Mouse (Mus musculus) lung, postnatal 4 days (tissue): ENCODE results near the gene Rps11.
"Not testable (repeated sequence)": the region's sequence is repeated elsewhere in the genome, so short reads cannot be mapped to it uniquely, and the experiment has no call there.

Source experiments
- DNase-seq, 2 experiments: peaks; one replicate each; pipeline ENCODE4 v3.0.0; 2021

The Rps11 gene

DNA sequence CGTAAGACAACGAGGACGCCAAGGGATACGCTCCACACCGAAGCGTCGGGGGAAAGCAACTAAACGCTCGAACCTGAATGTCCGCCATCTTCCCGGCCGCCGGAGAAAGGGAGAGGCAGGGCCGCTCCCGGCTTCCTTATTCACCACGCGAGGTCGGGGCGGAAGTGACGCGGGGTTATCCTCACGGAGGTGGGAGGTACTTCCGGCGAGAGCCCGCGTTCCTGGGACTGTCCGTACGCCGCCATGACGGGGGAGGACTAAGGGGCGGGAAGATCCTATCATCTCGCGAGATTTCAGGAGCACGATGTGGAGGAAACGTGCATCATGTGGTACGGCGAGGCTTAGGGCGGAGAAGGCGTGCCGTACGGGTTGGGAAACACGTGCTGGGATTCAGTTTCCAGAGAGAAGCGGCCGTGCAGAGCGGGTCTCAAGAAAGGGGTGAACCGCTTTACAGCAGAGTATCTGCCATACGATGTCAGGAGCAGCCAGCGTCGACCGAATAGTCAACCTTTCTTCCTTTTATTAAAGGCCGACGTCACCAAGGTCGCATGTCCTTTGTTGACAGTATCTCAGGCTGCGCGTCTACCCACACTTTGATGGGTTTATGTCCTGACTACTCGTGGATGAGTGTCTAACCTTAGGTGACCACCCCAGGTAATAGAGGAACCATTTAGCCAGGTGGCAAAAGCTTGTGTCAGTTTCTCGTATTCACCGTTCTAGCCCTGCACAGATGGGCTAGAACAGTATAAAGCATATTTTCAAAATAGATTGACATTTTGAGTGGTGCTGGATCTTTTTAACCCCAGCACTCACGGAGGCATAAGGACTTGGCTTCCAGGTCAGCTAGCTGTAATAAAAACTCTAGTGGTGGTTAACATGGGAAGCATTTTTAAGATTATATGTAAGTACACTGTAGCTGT lies at the start of gene Rps11:
Rps11 (minus strand) TSS at position 216 of the 920 bp plus-strand sequence.
- DNase-seq, result peak; percentile 99

DNA sequence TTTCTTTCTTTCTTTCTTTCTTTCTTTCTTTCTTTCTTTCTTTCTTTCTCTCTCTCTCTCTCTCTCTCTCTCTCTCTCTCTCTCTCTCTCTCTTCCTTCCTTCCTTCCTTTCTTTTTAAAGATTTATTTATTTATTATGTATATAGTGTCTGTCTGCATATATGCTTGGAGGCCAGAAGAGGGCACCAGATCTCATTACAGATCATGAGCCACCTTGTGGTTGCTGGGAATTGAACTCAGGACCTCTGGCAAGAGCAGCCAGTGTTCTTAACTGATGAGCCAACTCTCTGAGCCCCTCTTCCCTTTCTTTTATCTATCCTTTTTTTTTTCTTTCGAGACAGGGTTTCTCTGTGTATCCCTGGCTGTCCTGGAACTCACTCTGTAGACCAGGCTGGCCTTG lies 49.5 kb upstream of the Rps11 start:
- not testable (repeated sequence) for DNase-seq

DNA sequence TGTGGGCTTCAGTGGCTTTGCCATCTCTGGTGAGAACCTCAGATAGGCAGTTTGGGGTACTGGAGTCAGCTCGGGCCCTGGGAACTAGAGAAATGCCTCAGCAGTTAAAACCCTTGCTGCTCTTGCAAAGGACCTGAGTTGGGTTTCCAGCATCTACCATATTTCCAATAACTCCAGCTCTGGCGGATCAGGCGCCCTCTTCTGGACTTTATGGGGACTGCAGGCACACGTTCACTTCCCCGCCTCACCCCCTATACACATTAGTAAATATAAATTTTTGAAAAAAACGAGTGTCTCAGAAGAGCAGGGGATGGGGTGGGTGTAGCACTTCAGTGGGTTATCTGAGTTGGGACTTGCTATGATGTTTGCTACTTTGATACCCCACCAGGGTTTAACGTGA lies 48.7 kb upstream of the Rps11 start:
- peak in 1 of 2 experiments; percentile 38 for DNase-seq

DNA sequence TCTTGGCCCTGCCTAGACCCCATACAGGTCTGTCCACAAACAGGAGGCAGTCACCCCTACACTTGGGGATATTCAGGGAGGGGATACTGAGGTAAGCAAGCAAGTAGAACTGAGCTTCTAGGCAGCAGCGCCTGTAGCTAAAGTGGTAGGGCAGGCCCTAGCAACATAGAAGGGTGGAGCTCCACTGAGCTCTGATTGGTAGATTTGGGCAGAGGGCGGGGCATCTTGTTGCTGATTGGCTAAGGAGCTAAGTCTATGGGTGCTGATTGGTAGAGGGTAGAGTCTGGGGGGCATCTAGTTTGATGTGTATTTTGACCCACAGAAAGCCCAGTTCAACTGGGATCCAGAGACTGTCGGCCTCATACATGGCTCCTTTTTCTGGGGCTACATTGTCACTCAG lies 45.3 kb upstream of the Rps11 start:
- no peak for DNase-seq

DNA sequence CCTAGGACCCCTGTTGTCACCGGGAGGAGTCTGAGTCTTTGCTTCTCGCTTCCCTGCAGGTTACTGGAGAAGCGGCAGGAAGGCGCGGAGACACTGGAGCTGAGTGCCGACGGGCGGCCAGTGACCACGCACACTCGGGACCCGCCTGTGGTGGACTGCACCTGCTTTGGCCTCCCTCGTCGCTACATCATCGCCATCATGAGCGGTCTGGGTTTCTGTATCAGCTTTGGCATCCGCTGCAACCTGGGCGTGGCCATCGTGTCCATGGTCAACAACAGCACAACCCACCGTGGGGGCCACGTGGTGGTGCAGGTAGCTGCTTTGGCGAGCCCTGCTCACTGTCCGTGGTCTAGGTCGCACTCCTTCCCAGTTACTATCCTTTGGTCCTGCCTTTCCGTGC lies 44.4 kb upstream of the Rps11 start:
- no peak for DNase-seq

DNA sequence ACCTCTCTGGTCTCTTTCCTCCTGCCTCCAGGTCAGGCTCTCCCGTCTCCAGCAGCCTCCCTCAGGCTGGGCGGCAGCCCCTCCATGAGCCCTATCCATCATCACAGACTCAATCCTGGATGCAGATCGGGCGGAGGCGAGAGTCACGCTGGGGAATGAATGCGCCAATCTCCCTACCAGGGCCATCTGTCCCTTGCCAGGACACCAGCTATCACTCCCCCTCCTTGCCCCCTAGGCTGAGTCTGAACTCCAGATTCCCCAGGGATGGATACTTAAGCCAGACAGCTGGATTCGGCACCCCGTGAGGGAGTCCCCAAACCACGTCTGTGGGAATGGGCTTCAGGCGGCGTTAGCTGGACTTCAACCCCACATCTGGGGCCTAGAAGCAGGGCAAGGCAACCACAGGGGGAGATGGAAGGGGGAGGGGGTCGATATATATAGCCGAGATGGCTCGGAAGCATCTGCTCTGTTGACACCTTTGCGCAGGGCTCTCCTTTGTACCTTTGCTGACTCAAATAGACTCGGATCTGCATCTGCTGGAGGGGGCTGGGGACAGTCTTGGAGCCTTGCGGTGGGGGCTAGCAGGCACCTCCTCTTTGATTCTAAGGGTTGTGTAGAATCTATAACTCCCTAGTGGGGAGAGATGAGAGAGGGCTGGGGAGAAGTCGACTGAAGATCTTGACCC lies 43.7 kb upstream of the Rps11 start:
- DNase-seq, result no peak

DNA sequence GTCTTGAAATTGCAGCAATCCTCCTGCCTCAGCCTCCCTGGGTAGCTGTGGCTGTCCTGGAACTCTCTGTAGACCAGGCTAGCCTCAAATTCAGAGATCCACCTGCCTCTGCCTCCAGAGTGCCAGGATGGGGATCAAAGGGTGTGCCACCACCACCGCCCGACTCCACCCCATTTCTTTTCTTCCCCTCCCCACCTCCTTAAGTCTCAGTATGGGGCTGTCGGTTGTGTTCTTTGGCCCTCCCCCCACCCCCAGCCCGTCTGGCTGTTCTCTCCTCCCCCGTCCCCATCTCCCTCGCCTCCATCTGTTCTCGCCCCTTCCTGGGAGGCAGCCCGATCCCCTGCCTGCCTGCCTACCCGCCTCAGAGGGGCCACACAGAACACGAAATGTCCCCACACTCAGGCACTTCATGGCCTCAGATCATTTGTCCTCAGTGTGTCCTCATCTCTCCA lies 42.7 kb upstream of the Rps11 start:
- DNase-seq, result no peak

DNA sequence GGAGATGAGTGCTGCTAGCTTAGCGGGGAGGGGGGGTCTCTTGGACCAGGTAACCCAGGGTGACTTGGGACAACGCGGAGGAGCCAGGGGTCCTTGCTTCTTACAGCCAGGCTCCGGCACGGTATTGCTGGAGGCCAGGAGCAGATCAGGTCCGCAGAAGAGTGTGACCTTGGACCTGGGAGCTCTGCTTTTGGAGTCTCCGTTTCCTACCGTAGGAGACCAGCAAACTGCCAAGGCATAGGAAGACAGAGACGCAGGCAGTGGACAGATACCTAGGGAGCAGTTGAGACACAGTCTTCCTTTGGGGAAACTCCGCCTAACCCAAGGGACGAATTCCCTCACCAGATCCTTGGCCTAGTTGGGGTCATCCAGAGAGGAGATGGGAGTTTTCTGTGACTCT lies 41.5 kb upstream of the Rps11 start:
- no peak for DNase-seq

DNA sequence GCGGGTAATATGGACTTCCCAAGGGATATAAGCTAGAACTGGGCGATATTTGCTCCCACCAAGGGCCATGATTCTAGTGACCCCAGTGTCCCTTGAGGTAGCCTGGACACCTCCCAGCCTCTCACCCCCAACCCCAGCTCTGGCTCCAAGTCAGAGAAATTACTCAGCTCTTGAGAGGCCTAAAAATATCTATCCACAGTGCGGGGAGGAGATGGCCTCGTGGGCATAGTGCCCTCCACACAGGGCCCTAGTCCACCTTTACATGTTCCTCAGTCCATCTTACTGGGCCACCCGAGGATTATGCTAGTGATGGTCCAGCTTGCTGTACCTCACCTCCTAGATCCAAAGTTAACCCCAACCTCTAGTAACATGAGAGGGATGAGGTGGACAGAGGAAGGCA lies 40.6 kb upstream of the Rps11 start:
- DNase-seq, result no peak

DNA sequence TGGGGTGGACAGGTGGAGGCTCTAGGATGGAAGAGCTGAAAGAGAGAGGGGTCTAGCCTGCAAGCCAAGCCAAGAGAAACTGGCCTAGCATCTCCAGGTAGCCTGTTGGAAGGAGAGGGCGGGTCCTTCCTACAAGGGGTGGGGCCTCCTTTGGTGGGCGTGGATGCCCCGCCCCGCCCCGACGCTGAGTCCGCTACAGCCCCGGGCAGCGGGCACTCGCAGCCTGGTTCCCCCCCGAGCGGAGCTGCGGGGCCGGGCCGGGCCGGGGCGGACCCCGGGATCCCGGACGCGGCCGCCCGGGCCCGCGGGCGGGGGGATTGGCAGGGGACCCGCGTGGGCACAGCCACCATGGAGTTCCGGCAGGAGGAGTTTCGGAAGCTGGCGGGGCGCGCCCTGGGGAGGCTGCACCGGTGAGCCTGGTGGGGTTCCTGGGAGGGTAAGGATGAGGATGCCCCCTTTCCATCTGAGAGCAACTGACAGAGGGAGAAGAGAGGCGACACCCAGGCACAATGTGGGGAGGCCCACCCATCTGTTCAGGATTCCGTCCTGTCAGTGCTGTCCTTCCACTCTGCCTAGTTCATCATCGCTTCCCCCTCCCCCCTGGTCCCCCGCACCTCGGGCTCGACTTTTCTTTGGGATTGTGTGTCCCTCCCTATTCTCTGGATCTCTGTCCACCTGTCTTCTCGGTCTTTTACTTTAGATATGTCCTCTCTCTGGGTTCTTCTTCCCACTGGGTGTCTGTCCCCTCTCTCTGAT lies 39.7 kb upstream of the Rps11 start, which contains the start of gene Slc17a7:
Slc17a7 (plus strand) TSS at position 215 of the 756 bp plus-strand sequence.
- peak; percentile 45 to 49 for DNase-seq

DNA sequence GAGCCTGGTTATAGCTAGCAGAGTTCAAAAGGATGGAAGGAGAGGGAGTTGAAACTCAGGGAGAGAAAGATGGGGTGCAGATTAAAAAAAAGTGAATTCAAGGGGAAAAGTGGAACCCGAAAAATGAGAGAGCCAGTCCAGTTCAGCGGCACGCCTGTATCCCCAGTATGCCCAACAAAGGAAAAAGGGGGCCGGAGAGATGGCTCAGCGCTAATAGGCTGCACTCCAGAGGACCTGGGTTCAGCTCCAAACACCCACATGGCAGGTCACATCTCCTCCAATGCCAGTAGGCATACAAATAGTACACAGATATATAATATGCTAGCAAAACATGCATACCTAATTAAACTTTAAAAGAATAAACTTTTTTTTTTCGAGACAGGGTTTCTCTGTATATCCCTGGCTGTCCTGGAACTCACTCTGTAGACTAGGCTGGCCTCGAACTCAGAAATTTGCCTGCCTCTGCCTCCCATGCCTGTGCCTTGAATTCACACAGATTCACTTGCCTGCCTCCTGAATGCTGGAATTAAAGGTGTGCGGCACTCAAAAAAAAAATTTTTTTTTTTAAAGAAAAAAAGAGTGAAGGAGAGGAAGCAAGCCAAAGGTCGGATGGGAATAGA lies 38.9 kb upstream of the Rps11 start:
- DNase-seq, result no peak

DNA sequence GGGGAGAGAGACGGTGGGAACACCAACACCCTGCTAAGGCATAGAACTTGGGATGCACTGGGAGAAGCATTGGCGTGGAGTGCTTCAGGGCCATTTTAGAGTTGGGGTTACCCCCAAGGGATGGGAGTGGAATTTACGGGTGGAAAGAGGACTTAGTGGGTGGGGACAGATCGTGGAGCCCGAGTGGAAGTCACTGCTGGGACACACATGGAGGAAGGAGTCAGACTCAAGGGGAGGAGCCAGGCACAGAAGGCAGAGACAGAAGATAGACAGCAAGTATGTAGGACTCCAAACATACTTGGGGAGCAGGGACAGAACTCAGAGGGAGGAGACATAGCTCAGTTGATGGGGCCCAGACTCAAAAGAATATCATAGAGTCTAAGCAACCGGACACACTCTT lies 38.3 kb upstream of the Rps11 start:
- DNase-seq, result no peak

DNA sequence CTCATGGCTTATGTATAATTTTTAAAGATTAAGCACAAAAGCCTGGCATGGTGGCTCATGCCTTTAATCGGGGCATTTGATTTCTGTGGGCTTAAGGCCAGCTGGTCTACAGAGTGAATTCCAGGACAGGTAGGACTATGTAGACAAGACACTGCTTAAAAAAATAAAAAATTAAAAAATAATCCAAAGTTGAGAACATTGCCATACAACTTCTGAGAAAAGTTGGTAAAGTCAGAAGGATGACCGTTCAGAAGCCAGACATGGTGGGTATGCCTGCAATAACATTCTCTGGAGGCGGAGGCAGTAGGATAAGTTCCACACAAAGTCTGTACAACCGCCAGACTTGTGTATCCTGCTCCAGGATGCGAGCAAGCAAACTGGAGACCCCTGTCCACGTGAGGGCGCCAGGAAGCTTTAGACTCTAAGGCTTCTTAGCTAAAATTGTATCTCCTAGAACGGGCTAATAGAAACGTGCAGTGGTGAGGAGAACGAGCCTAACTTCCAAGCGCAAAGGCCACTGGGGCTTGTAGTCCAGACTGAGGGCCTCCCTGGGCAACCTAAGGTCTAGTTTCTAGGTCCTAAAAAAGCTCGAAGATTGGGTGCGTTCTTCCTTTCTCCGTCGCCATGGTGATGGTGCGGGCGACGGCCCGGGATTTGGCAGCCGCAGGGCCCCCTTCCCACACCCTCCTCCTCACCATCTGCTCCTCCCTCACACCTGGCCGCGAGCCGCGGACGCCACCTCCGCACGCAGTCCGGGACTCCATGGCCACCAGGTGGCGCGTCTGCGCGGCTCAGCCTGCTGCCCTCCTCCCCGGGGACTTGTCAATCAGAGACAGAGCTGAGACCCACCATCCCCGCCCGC lies 37.6 kb upstream of the Rps11 start:
- DNase-seq, result peak; percentile 87 to 90

DNA sequence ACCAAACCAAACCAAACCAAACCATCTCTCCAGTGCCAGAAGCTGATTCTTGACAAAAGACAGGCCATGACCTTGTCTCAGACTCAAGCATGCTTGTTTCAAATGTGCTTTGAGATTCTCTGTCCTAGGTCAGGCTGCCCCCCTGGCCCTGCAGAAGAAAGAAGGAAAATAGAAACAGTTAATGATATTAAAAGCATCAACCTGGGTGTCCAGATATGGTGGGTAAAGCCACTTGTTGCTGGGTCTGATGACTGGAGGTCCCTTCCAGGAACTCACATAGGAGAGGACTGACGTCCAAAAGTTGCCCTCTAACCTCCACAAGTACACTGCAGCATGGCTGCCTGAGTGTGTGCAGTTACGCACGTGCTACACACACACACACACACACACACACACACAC lies 36.6 kb upstream of the Rps11 start:
- DNase-seq, result no peak

DNA sequence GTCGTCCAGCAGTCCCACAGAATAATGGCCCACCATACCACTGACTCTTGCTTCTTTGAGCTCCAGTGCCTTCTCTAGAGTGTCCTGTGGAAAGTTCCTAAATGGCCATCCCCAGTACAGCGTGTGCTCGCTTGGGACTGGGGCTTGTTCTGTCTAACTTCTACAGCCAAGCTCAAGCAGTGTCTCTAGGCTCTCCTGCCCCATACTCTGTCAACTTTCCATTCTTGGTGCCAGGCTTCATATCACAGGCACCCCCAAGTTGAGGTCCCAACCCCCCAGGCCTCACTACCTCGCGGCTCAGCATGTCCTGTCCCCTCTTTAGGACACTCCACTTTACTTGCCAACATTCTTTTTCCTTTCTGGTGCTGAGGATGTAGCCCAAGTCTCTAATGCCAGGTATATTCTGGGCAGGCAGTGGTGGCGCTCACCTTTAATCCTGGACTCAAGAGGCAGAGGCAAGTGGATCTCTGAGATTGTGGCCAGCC lies 36.1 kb upstream of the Rps11 start:
- no peak for DNase-seq

DNA sequence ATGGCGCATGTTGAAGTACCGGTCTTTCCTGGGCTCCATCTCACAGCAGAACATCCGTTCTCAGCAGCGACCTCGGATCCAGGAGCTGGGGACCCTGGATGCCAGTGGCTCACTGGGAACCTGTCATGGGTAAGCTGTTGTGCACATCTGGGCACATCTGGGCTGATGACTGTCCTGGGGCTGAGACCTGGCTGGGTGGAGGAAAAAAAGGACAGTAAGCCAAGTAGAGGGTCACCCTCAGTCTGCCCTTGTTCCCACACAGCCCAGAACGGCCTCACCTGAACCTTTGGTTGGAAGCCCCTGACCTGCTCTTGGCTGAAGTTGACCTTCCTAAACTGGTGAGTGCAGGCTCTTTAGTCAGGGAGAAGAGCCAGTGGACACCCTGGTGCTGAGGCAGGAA lies 34.8 kb upstream of the Rps11 start:
- no peak for DNase-seq

DNA sequence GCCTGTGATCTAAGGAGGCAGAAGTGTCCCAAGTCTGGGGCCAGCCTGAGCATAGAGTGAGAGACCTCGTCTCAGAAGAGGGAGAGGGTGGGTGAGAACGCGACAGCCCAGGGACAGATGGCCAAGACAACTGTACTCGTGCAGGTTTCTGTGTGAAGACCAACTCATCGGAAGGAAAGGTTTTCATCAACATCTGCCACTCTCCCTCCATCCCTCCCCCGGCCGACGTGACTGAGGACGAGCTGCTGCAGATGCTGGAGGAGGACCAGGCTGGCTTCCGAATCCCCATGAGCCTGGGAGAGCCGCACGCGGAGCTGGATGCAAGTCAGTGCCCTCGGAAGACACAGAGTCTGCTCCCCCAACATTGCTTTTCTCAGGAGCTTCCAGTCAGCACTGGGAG lies 33.2 kb upstream of the Rps11 start:
- no peak for DNase-seq

DNA sequence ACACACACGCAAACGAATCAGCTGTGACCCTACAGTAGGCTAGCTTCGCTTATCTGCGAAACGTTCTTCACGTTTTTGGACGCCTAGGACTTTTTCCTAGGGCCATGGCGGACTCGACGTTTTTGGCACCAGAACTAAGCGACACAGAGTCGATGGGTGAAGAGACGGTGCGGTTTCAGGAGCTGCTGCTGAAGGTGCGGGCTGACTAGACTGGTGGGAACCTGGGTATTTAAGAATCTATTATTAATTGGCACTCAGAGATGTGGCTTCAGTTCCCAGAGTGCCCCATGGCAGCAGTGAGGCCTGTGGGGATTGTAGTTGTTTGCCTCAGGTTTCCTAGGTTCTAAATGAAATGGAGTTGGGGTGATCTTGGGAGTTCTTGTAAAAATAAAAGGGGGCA lies 32.0 kb upstream of the Rps11 start:
- no peak for DNase-seq

DNA sequence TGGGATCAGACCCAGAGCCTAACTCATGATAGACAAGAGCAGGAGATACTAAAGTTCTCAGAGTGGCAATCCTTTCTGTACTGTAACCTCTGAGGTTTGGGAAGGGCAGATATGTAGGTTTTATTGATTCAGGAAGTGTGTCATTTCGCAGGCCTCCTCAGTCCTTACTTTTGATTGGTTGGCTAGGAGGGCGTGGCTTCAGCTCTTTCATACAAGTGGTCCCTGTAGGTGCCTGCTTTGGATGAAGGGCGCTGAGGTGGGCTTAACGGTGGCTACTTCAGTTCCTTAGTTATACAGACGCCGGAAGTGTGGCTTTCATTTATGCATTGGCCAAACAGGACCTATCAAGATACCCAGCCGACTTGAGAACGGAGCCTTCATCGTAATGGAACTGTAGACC lies 31.4 kb upstream of the Rps11 start:
- DNase-seq, result no peak

DNA sequence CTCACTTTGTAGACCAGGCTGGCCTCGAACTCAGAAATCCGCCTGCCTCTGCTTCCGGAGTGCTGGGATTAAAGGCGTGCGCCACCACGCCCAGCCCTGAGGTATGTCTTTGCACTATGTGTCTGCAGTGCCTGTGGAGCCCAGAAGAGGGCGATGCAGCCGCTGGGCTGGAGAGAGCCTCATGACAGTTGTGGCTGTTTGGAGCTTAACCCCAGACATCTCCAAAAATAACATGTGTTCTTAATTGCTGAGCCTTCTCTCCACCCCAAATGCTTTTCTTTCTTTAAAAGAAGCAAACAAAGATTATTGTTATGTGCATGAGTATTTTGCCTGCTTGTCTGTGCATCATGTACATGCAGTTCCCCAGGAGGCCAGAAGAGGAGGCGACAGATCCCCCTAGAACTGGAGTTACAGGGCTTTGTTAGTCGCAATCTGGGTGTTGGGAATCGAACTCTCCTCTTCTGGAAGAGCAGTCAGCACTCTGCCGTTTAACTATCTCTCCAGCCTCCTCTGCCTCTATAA lies 30.8 kb upstream of the Rps11 start:
- DNase-seq, result peak; percentile 75 to 77
